Mouse (Mus musculus): ENCODE data around the gene Gimap8.
"Not testable (repeated sequence)": the region's sequence is repeated elsewhere in the genome, so short reads cannot be mapped to it uniquely, and the experiment has no call there.

Gimap8 gene

DNA sequence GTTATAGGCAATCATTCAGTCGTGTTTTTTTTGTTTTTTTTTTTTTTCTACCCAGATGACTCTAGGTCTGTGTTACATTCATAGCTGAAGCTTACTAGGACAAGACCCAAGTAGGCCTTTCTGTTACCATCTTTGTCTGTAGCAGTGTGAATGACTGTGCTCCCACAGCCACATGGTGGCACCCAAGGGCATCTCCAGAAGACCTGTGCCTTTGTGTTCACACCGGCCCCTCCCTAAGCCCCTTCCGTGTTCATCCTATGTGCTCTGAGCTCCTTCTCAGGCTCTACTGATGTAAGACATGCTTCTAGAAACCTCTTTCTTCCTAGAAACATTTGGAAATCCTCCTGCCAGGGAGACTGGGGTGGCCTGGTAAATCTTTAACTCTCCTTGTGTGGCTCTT, at the start of gene Gimap8:
TSS of gene Gimap8 (plus strand) at position 240 of the 400 bp plus-strand sequence.
- no peak for DNase-seq (ENCODE audit: low read depth, low spot score)

DNA sequence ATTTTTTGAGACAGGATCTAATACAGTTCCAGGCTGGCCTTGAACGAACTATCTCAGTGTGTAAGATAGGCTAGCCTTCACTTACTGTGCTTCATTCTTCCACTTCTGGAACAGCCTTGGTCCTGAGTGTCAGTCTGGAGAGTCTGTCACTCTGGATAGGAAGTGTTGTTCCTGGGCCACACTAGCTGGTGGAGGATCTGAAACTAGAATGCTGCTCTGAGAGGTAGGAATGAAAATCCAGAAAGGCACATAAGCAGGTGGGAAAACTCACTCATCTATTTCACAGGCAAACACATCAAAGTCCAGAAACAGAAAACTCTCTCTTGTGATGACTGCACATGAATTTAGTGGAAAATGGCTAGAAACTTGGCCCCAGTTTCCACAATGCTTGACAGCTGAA, 46.4 kb upstream of the Gimap8 start:
- DNase-seq (ENCODE audit: low read depth, low spot score) = no peak

DNA sequence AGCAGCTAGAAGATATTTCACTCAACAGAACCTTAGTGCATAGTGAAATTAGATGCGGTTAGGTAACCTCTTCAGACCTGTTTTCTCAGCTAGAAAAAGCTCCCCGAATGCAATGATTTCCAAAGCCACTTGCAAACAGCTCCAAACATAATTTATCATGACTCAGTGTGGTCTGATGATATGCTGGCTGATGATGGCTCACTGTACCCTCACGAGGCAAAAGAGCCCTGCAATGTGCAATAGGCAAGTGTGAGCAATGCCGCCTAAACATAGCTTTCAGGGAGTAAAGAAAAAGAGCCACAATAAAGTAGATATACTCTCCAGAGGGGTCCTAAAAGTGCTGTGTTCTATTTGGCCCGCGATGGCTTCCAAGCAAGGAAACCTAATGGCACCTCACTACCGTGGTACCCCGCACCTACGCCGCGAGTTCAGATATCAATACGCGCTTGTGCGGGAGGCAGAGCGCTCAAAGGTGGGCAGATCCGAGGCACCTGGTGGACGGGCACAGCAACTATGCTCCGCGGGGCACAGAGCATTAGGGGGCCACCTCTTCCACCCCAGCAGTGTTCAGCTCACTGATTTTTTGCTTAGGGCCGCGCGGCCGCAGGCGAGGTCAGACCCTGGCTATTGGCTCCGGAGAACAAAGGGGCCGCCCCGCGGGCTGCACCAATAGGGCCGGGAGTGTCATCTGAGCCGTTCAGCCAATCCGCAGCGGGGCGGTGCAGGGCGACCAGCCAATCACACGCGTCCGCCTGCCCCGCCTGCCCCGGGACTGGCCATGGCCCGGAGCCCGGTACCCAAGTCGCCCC, 45.6 kb upstream of the Gimap8 start, which contains the start of gene Zfp775:
TSS of gene Zfp775 (plus strand) at position 793 of the 809 bp plus-strand sequence.
- DNase-seq (ENCODE audit: low read depth, low spot score) = peak; percentile 67

DNA sequence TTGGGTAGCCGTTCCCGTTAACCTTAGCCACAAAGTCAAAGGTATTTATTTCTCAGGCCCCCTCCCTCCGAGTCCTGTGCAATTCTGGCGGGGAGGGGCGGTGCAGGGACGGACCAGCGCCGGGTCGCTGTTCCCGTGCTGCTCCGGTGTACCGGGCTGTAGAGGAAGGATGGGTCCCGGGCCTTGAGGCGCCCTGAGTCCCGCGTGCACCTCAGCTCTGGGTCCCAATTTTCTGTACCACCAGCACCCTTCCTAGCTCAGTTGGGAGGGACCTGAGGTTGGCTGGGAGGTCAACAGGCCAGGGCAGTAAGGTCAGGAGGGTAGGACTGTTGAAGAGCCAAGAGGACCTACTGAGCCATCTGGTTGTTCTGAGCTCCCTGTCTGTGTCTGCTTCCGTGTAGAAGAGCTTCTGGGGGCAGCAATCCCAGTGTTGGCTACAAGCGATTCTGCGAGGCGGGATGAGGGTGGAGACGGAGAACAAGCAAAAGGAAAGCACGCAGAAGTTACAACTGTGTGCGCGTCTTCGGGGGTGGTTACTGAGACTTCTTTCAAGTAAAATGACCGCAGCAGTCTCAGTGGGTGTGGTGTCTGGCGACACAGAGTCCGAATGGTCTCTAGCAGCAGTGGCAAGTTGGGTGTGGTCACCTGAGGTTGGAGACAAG, 44.8 kb upstream of the Gimap8 start:
- no peak for DNase-seq (ENCODE audit: low read depth, low spot score)

DNA sequence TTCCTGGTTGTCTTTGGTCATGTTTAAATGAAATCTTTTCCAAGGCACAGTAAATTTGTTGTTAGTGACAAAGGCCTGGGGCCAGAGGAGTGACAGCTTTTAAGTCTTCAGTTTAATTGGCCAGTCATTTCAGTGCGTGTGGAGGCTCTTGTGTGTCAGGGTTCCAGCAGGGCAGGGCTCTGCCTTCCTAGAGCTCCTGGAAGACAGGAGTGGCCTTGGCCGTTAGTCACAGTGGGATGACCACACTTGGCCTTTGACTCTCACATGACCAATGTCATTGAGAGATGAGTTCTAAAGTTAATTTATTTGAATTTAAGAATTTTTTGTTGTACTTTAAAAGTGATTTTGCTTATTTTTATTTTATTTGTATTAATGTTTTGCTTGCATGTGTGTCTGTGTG, 38.9 kb upstream of the Gimap8 start:
- DNase-seq (ENCODE audit: low read depth, low spot score) = no peak

DNA sequence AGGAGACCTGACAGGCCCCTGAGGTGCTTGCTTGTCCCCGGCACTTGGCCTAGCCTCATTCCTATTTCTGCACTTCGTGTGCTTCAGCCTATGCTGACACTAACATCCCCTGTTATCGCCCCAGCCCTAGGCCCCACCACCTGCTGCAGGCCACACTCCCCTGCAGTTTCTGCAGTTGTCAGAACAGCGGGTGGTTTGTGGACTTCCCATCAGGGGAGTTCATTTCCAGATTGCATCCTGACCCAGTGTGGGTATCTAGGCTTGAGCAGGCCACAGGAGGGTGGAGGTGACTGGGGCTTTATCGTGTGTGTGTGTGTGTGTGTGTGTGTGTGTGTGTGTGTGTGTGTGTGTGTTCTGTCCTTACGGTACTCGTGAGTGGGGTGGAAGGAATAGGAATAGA, 37.5 kb upstream of the Gimap8 start:
- DNase-seq (ENCODE audit: low read depth, low spot score) = no peak

DNA sequence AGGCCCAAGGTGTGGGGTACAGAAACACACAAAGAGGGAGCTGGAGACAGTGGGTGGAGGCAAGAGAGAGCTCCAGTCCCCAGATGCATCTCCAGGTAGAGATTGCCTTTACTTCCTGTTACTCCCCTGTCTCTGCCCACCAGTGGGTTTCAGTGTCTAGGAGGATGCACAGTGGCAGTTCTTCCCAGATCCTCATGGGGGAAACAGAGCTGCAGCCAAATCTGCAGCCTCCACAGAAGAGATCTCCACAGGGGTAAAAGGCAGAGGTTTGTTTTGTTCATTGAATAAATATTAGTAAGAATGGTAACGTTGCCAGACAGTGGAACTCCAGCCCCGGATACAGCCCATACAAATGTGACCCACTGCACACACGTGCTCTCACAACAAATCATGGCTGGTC, 36.4 kb upstream of the Gimap8 start:
- DNase-seq (ENCODE audit: low read depth, low spot score) = no peak

DNA sequence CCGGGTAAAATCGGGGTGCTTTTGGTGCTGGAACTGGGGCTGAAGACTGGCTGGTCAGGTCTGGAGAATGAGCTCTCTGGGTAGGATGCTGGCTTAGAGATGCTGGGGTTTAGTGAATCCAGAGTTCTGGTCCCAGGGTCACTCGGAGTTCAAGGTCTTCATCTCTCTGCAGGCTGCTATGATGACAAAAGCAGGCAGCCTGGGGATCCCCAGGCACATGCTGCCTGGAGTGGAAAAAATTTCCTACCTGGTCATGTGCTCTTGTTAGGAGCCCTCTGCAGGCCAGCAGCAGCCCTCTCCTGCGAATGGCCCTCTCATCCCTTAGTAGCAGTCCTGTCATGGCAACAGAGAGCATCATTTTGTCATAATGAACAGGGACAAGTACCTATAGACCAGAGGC, 33.6 kb upstream of the Gimap8 start:
- no peak for DNase-seq (ENCODE audit: low read depth, low spot score)

DNA sequence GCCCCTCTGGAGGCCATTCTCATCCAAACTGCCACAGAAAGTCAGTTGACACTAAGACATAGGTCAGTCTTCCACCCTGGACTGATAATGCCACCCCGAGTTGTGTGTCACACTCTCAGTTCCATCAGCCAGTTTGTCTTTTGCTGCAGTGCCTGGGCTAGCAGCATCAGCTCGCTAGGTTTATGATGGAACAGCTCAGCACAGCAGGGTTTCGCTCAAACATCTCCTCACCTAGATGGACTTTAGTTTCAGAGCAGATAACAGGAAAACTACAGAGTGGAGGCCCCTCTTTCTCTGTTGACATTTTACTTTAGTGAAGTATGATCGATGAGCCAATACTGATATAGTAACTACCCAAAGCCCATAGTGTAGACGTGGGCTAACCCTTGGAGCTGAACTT, 32.3 kb upstream of the Gimap8 start:
- DNase-seq (ENCODE audit: low read depth, low spot score) = no peak

DNA sequence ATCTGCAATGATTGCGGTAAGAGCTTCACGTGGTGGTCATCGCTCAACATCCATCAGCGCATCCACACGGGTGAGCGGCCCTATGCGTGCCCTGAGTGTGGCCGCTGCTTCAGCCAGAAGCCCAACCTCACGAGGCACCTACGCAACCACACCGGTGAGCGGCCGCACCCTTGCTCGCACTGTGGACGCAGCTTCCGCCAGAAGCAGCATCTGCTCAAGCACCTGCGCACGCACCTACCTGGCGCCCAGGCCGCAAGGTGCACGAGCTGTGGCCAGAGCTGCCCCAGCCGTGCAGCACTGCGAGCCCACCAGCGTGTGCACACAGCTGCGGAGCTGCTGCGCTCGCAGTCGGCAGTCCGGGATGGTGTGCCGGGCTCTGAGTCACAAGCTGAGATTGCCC, 27.0 kb upstream of the Gimap8 start:
- DNase-seq (ENCODE audit: low read depth, low spot score) = no peak

DNA sequence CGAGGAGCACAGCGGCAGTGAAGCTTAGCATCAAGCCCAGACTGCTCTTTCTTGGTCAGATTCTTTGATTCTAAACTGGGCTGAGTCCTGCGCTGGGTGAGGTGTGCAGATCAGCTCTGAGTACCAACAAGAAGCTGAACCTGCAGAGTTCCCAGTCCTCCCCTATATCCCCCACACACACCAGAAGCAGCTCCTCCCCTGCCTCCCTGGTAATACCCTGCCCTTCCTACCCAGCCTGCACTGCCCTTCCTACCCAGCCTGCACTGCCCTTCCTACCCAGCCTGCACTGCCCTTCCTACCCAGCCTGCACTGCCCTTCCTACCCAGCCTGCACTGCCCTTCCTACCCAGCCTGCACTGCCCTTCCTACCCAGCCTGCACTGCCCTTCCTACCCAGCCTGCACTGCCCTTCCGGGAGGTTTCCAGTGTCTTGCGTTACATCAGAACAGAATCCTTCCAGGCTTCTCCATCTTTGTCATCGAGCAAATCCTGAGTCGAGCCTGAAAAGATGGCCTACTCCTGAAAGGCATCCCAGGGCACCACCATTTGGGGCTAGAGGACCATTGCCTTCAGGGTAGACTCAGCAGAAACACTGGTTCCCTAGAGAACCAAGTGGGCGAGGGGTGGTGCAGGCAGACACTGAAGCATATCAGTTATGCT, 24.7 kb upstream of the Gimap8 start:
- DNase-seq (ENCODE audit: low read depth, low spot score) = not testable (repeated sequence)

DNA sequence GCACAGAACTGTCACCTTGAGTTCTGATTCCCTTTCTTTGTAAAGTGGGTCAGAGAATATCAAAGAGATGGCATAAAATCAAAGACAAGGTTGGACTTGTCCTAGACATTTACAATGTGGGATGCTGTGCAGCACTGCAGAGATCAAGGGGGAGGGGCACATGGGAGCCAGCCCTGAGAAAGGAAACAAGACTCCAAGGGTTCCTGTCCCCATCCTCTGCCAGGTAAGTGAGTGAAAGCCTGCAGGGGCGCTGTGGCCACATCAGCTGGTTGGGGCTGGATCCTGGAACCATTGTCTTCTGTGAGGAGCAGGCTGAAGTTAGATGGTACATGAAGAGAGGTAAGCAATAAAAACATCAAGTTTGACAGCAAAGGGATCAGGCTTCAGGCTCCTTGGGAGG, 23.6 kb upstream of the Gimap8 start:
- no peak for DNase-seq (ENCODE audit: low read depth, low spot score)

DNA sequence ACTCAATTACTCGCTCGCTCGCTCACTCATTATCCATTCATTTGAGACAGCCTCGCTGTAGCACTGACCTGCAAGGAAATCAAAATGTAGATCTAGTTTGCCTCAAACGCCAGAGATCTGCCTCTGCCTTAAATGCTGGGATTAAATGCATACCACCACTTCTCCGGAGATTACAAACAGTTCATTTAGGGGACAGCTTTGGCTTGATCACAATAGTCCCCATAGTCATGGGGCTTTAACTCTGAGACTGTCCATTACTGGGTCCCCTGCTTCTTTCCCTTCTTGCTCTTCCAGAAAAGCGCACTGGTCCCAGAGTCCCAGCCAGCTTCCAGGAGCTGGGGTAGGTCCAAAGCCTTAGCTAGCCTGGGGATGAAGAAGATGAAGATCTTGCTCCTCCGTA, 20.6 kb upstream of the Gimap8 start, which contains the start of gene AI854703:
TSS of gene AI854703 (plus strand) at position 301 of the 400 bp plus-strand sequence.
- no peak for DNase-seq (ENCODE audit: low read depth, low spot score)

DNA sequence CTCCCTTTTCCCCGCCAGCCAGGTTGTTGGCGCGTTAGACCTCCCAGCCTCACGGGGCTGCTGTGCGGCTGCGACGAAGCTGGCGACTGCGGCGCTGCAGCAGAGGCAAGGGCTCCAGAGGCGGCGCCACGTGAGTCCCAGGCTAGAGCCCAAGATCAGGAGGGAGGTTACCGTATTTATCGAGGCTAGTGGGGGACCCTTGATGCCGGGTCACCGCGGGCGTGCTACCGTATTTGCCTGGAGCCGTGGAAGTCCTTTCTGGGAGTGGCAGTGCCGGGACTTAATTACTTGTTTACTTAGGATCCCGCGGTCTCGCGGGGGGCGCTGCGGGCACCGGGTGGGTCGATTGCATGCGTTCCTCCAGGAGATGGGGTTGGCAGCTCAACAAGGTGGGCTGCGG, 20.1 kb upstream of the Gimap8 start:
- DNase-seq (ENCODE audit: low read depth, low spot score) = no peak

DNA sequence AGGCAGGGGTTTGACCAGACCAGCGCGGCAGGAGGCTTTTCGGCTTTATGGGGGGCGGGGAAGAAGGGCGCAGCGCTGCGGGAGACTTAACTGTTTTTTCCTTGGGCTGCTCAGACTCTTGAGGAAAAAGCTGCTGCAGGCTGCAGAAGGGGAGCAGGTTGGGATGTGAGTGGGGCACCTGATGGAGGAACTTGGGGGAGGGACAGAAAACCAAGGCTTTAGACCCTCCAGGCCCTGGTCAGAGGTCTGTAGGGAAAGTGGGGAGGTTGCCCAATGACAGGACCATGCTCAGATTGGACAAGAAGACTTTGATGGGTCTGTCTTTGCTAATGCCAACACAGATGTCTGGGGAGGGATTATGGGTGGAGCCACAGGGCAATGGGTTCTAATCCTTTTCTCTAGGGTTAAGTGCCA, 19.5 kb upstream of the Gimap8 start:
- no peak for DNase-seq (ENCODE audit: low read depth, low spot score)

DNA sequence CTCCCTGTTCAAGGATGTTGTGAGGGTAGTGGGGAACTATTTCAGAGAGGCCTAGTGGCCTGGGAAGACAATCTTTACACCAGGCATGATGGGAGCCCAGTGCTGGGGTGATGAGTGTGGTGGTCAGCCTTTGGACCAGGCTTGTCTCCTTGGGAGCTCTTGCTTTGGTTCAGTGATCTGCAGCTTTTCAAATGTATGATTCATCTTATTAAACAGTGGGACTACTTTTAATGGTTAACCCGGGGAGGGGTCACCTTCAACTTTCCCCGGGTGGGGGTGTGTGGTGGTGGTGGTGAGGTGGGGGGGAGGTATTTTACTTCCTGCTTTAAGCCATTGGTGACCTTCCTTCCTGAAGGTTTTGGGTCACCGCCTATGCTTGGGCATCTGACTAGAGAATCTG, 18.7 kb upstream of the Gimap8 start:
- DNase-seq (ENCODE audit: low read depth, low spot score) = no peak

DNA sequence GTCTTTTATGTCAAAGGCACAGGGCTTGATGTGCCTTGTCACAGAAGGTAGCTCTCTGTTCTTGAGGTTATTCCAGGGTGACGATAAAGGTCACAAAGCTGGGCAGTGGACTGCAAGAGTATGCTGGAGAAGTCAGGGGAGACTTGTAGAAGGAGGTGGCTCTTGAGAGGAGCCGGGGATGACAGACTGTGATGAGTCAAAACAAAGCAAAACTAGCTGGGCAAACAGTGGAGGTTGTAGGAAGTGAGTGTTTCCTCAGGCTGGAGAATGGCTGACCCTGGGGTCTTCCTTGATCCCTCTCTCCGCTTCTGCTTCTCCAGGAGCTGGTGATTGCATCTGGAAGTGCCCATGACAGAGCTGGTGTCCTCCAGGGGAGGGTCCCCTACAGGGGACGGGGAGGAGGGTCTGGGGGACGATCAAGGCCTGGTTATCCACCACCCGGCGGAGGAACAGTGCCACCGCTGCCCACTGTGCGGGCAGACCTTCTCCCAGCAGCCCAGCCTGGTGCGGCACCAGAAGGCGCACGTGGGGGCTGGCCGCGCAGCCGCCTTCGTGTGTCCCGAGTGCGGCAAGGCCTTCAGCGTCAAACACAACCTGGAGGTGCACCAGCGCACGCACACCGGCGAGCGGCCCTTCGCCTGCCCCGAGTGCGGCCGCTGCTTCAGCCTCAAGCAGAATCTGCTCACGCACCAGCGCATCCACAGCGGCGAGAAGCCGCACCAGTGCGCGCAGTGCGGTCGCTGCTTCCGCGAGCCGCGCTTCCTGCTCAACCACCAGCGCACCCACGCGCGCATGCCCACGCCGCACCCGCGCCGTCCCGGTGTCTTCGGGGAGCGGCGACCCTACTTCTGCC, 18.0 kb upstream of the Gimap8 start:
- DNase-seq (ENCODE audit: low read depth, low spot score) = no peak

DNA sequence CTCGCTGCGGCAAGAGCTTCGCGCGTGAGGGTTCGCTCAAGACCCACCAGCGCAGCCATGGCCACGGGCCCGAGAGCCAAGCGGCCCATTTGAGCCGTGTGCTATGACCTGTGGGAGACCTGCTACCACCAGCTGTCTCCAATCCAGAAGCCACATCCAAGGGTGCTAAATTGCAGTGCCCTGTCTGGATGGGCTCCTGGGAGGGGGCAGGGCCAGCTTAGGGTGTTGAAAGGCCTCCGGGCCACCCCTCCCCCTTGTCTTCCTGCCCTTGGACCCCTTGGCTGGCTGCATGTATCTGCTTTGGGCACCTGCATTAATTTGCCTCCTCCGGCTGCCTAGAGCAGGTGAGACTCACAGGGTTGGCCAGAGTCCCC, 17.4 kb upstream of the Gimap8 start:
- DNase-seq (ENCODE audit: low read depth, low spot score) = no peak

DNA sequence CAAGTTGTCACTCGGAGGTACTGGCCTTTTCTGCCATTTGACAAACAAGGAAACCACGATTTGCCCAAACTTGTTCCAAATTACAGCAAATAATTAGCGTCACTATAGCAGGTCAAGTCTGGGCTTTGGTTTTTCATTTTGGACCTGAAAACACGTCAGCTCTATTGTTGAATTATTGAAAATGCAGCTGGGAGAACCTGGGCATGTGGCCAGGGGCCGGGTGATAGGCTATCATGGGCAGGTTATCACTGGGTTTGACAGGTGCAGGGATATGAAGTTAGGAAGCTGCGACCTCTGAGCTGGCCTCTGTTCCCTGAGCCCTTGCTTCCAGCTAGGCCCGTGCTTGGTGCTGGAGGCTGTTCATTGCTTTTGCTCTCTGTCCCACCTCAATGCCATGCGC, 16.2 kb upstream of the Gimap8 start:
- DNase-seq (ENCODE audit: low read depth, low spot score) = no peak

DNA sequence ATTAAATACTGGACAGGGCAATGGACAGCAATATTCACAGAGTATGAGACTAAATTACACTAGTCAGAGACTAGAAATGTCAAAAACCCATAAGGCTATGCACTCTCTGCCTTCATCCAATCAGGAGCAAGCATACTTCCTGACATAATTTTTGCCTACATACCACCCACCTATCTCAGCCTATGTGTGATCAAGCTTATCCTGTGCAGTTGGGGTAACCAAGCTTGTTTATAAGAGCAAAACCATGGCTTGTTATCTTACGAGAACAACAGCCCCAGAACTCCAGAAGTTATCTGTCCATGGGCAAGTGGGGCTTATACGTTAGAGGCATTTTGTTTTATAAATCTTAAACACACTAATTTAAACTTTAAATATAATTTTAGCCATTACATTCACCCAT, 11.9 kb upstream of the Gimap8 start:
- DNase-seq (ENCODE audit: low read depth, low spot score) = no peak

DNA sequence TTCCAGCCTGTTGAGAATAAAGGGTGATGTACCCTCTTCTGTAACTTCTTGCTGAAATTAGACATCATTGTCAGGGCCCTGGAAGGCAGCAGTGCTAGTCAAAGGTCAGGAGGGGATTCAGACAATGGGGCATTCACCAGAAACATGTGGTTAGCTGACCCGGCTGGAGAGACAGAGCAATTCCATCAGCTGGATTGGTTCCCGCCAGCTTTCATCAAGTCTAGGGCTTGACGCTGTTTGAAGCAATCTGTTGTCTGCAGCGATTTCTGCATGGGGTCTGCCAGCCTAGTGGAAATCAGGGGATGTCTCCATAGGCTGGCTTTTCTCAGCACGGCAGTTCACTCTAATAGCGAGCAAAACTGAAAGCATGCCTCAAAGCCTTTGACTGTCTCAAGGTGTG, 10.5 kb upstream of the Gimap8 start:
- no peak for DNase-seq (ENCODE audit: low read depth, low spot score)
